Mouse (Mus musculus): ENCODE measurements around the gene Pitx3. TPM values are rescaled to one million over a fixed set of nuclear protein-coding genes. Genes with fewer than 3 reads are reported as not detected.

Gene Pitx3
- not detected for total RNA-seq (2023)

DNA sequence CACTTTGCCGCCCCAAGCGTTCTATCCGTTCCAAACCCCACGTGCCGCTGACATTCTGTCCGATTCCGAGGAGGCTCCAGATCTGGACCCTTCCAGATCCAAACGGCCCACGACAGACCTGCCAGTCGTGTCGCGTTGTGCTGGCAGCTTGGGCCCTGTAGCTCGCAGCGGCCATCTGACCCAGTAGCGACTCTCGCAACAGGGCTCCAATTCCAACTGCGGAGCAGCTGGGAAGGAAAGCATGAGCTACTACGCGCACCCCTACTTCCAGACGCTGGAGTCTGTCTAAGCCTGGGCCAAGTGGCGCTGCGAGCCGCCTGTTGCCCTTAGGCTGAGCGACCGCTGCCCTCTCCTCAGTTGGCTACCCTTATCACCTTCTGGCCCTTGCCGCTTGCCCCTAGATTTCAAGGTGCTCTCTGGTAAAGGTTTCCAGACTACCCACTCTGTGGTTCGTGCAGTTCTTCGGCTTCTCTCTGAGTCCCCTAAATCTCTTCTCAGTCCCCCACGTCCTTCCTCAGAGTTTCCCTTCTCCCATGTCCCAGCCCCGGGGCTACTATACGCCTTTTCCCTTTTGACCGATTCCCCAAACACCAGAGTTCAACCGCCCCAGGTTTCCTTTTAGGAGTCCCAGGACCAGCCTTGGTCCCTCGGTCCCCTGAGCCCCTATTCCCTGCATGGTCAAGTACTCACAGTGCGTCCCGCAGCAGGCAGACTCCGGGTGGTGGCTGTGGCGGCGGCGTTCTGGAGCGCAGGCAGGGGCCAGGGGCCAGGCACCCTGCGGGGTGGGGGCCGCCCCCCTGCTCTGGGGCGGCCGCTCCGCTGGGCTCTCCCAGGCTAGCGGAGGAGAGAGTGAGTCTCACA is at the start of gene Pitx3:
TSS of gene Pitx3 (minus strand) at position 816 of the 861 bp plus-strand sequence.

DNA sequence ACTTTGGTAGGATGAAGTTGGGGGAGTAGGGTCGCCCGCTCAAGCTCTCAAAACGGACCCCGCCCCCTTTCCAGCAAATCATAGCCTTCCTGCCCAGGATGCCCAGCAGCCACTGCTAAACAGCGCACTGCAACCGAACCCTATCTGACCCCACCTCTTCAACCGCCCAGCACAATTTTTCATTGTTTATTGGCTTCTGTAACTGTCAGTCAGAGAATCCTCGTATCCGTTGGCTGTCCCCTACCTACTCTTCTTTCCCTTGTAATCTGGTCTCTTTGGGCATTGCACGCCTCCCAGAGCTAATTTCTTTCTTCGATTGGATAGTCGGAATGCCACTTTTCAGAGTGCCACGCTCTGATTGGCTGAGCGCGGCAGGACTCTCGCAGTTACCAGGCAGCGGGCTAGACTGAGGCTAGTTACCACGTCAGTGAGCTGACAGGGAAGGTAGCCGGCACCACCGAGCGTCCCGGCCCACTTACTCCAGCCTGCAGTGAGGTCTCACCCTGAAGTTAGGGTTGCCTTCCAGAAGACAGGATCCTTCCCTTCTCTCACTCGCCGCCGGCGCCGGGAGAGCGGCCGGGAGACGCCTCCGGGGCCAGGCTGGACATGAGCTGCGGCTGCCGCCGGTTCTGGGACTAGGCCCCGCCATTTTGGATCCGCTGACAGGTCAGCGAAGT is 4.1 kb upstream of the Pitx3 start, which contains the start of gene Gbf1:
TSS of gene Gbf1 (plus strand) at position 383 of the 677 bp plus-strand sequence.

GRCm38 (mm10) chr19:46131694-46132525 is 16.2 kb downstream of the Pitx3 start, which contains the start of gene Elovl3:
Gene Elovl3 (plus strand): TSS chr19:46131897.

Other genes starting within 250 kb of the Pitx3 start
- gene Armh3, start 149.8 kb downstream of the Pitx3 start, total RNA-seq (2023): 17.7 TPM
- 4.5 TPM for gene Hps6, start 144.8 kb downstream of the Pitx3 start, total RNA-seq (2023)
- gene Pprc1, start 103.4 kb downstream of the Pitx3 start, total RNA-seq (2023): 95.8 TPM
- 374 TPM for gene Ldb1, start 103.1 kb downstream of the Pitx3 start, total RNA-seq (2023)
- gene Nolc1, start 72.5 kb downstream of the Pitx3 start, total RNA-seq (2023): 73.9 TPM
- gene Elovl3, start 16.4 kb downstream of the Pitx3 start, total RNA-seq (2023): not detected
- gene Gbf1, start 4.2 kb upstream of the Pitx3 start, total RNA-seq (2023): 97.0 TPM
- 98.9 TPM for gene Nfkb2, start 156.0 kb upstream of the Pitx3 start, total RNA-seq (2023)
- 0.21 TPM for gene Psd, start 178.8 kb upstream of the Pitx3 start, total RNA-seq (2023)
- 4.1 TPM for gene Fbxl15, start 179.9 kb upstream of the Pitx3 start, total RNA-seq (2023)
- gene Cuedc2, start 190.4 kb upstream of the Pitx3 start, total RNA-seq (2023): 23.6 TPM
- 4.6 TPM for gene Mfsd13a, start 192.8 kb upstream of the Pitx3 start, total RNA-seq (2023)
- not detected for gene 2310034G01Rik, start 202.0 kb upstream of the Pitx3 start, total RNA-seq (2023)
- 107 TPM for gene Actr1a, start 247.4 kb upstream of the Pitx3 start, total RNA-seq (2023)
- gene Sufu, start 248.6 kb upstream of the Pitx3 start, total RNA-seq (2023): 42.5 TPM

Measured in CD4-positive naive resting alpha-beta T cell, adult 76 days (primary cell).